Mouse (Mus musculus): ENCODE data around the gene Gpx3. TPM values are rescaled to one million over a fixed set of nuclear protein-coding genes. Genes with fewer than 3 reads are reported as not detected.

Gene Gpx3
- polyA plus RNA-seq, 1 experiment = 133 TPM

- no peaks in the 10 kb centered on the region for H3K27me3 ChIP-seq (ENCODE audit: control insufficient read depth, insufficient read depth, low read length)
- no peak for DNase-seq
- H3K4me3 ChIP-seq (ENCODE audit: control insufficient read depth, insufficient read depth, low read length) = no peak overlapping the region
- H3K27ac ChIP-seq (ENCODE audit: control insufficient read depth, insufficient read depth, low read length) = no peak overlapping the region
- 97% methylated on average over 7 of the region's 7 CpGs for WGBS
- H3K36me3 ChIP-seq (ENCODE audit: control insufficient read depth, insufficient read depth, low read length) = peaks cover 80% of the 10 kb centered on the region
- no peak for TF ChIP-seq CTCF (IDR thresholded peaks at IDR 0.05; ENCODE audit: borderline replicate concordance, control insufficient read depth, extremely low read depth, insufficient read depth, low read length, poor library complexity)
- no peak for TF ChIP-seq POLR2A (IDR thresholded peaks at IDR 0.05; ENCODE audit: control insufficient read depth, extremely low read depth, insufficient read depth, low read length, poor library complexity)
- H3K4me1 ChIP-seq (replicated peaks; ENCODE audit: control insufficient read depth, insufficient read depth, low read length) = no peaks in the 10 kb centered on the region
Measured at GRCm38 (mm10) chr11:54917461-54917860, 15.2 kb downstream of the Gpx3 start.

GRCm38 (mm10) chr11:54918273-54918672 lies 16.0 kb downstream of the Gpx3 start:
- no peaks in the 10 kb centered on the region for H3K27me3 ChIP-seq (ENCODE audit: control insufficient read depth, insufficient read depth, low read length)
- DNase-seq = no peak
- peaks cover 86% of the 10 kb centered on the region for H3K36me3 ChIP-seq (ENCODE audit: control insufficient read depth, insufficient read depth, low read length)
- 97% methylated on average over 4 of the region's 4 CpGs for WGBS
- H3K4me1 ChIP-seq (replicated peaks; ENCODE audit: control insufficient read depth, insufficient read depth, low read length) = no peaks in the 10 kb centered on the region
- TF ChIP-seq CTCF (IDR thresholded peaks at IDR 0.05; ENCODE audit: borderline replicate concordance, control insufficient read depth, extremely low read depth, insufficient read depth, low read length, poor library complexity) (0 out of 2 replicates have a peak, but pooled peaks have one; percentile 20), POLR2A (IDR thresholded peaks at IDR 0.05; ENCODE audit: control insufficient read depth, extremely low read depth, insufficient read depth, low read length, poor library complexity) (no peak)
- H3K27ac ChIP-seq (ENCODE audit: control insufficient read depth, insufficient read depth, low read length) = no peak overlapping the region
- H3K4me3 ChIP-seq (ENCODE audit: control insufficient read depth, insufficient read depth, low read length) = no peak overlapping the region

DNA sequence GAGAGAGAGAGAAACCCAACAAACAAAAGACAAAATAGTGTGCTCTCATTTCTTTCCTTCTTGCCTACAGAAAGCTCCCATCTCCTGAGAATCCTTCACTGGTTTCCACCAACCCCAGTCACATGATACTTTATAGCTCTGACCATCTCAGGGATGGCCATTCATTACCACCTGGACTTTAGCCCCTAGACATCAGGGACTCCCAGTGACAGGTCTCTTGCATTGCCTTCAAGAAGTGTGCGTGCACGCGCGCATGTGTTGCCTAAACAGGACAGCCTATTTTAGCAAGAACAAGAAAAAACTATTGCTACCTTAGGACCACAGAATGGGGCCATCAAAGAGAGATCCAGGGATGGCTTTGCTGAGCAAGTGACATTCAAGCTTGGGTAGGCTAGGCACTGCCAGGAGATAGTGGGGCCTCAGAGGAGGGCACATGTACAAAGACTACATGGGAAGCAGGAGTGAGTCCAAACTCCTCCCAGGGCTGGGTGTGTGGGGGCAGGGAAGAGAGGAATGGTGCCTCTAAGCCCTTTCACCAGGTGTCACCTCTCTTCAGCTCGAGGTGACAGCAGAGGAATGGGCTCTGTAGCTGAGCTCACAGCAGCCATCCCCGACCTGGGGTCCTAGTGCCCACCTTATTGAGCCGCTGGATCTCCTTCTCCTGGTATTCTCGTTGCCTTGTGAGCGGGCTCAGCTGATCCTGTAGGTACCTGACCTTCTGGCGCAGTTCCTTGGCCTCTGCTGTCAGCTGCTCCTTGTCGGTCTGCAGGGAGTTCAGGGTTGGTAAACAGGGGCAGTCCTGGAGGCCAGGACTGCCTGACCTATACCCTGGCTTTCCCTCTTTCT lies 18.1 kb downstream of the Gpx3 start:
- TF ChIP-seq POLR2A (IDR thresholded peaks at IDR 0.05; ENCODE audit: control insufficient read depth, extremely low read depth, insufficient read depth, low read length, poor library complexity) (no peak), CTCF (IDR thresholded peaks at IDR 0.05; ENCODE audit: borderline replicate concordance, control insufficient read depth, extremely low read depth, insufficient read depth, low read length, poor library complexity) (no peak)
- H3K27me3 ChIP-seq (ENCODE audit: control insufficient read depth, insufficient read depth, low read length) = no peaks in the 10 kb centered on the region
- H3K4me1 ChIP-seq (replicated peaks; ENCODE audit: control insufficient read depth, insufficient read depth, low read length) = no peaks in the 10 kb centered on the region
- H3K4me3 ChIP-seq (ENCODE audit: control insufficient read depth, insufficient read depth, low read length) = no peak overlapping the region
- H3K36me3 ChIP-seq (ENCODE audit: control insufficient read depth, insufficient read depth, low read length) = peaks cover 84% of the 10 kb centered on the region
- no peak for DNase-seq
- WGBS = 94% methylated on average over 11 of the region's 11 CpGs
- H3K27ac ChIP-seq (ENCODE audit: control insufficient read depth, insufficient read depth, low read length) = no peak overlapping the region

GRCm38 (mm10) chr11:54920973-54921580 lies 18.8 kb downstream of the Gpx3 start:
- H3K27me3 ChIP-seq (ENCODE audit: control insufficient read depth, insufficient read depth, low read length) = no peaks in the 10 kb centered on the region
- TF ChIP-seq POLR2A (IDR thresholded peaks at IDR 0.05; ENCODE audit: control insufficient read depth, extremely low read depth, insufficient read depth, low read length, poor library complexity) = no peak
- no peak for TF ChIP-seq CTCF (IDR thresholded peaks at IDR 0.05; ENCODE audit: borderline replicate concordance, control insufficient read depth, extremely low read depth, insufficient read depth, low read length, poor library complexity)
- H3K4me3 ChIP-seq (ENCODE audit: control insufficient read depth, insufficient read depth, low read length) = no peak overlapping the region
- H3K4me1 ChIP-seq (replicated peaks; ENCODE audit: control insufficient read depth, insufficient read depth, low read length) = no peaks in the 10 kb centered on the region
- peaks cover 84% of the 10 kb centered on the region for H3K36me3 ChIP-seq (ENCODE audit: control insufficient read depth, insufficient read depth, low read length)
- DNase-seq = no peak
- H3K27ac ChIP-seq (ENCODE audit: control insufficient read depth, insufficient read depth, low read length) = no peak overlapping the region
- WGBS = 97% methylated on average over 6 of the region's 6 CpGs

GRCm38 (mm10) chr11:54921798-54922197 lies 19.5 kb downstream of the Gpx3 start:
- WGBS = 94% methylated on average over 7 of the region's 7 CpGs
- Histone ChIP-seq H3K4me1 (replicated peaks; ENCODE audit: control insufficient read depth, insufficient read depth, low read length) (no peaks in the 10 kb centered on the region), H3K36me3 (ENCODE audit: control insufficient read depth, insufficient read depth, low read length) (peaks cover 84% of the 10 kb centered on the region), H3K4me3 (ENCODE audit: control insufficient read depth, insufficient read depth, low read length) (no peak overlapping the region), H3K27me3 (ENCODE audit: control insufficient read depth, insufficient read depth, low read length) (no peaks in the 10 kb centered on the region), H3K27ac (ENCODE audit: control insufficient read depth, insufficient read depth, low read length) (no peak overlapping the region)
- TF ChIP-seq POLR2A (IDR thresholded peaks at IDR 0.05; ENCODE audit: control insufficient read depth, extremely low read depth, insufficient read depth, low read length, poor library complexity) = no peak
- no peak for TF ChIP-seq CTCF (IDR thresholded peaks at IDR 0.05; ENCODE audit: borderline replicate concordance, control insufficient read depth, extremely low read depth, insufficient read depth, low read length, poor library complexity)
- DNase-seq = no peak

- no peak overlapping the region for H3K27ac ChIP-seq (ENCODE audit: control insufficient read depth, insufficient read depth, low read length)
- H3K4me1 ChIP-seq (replicated peaks; ENCODE audit: control insufficient read depth, insufficient read depth, low read length) = no peaks in the 10 kb centered on the region
- DNase-seq = no peak
- TF ChIP-seq CTCF (IDR thresholded peaks at IDR 0.05; ENCODE audit: borderline replicate concordance, control insufficient read depth, extremely low read depth, insufficient read depth, low read length, poor library complexity) = no peak
- no peak for TF ChIP-seq POLR2A (IDR thresholded peaks at IDR 0.05; ENCODE audit: control insufficient read depth, extremely low read depth, insufficient read depth, low read length, poor library complexity)
- H3K36me3 ChIP-seq (ENCODE audit: control insufficient read depth, insufficient read depth, low read length) = peaks cover 84% of the 10 kb centered on the region
- no peak overlapping the region for H3K4me3 ChIP-seq (ENCODE audit: control insufficient read depth, insufficient read depth, low read length)
- H3K27me3 ChIP-seq (ENCODE audit: control insufficient read depth, insufficient read depth, low read length) = no peaks in the 10 kb centered on the region
- 97% methylated on average over 3 of the region's 3 CpGs for WGBS
Measured at GRCm38 (mm10) chr11:54922488-54922887, 20.2 kb downstream of the Gpx3 start.

All from thymus, adult 2 months (tissue).